Mouse (Mus musculus): Measurements from ENCODE around the gene Cst7.

Cst7 gene

GRCm38 (mm10) chr2:150624926-150625325, 54.7 kb downstream of the Cst7 start:
- no peak for DNase-seq (ENCODE audit: extremely low read depth, insufficient read length, low spot score)

- no peak for DNase-seq (ENCODE audit: extremely low read depth, insufficient read length, low spot score)
Measured at GRCm38 (mm10) chr2:150627140-150627539, 56.9 kb downstream of the Cst7 start.

All from 3134 (cell line).